Mouse (Mus musculus) cortical plate, adult 2 months (tissue): ENCODE results near the gene Tspan18.

Experiments used
- CTCF ChIP-seq: fragments of 200-500 bp; IDR thresholded peaks from 2 replicates; pipeline ENCODE4 v1.5.1; 2011; ENCODE audit warnings: mild to moderate bottlenecking, control low read depth, low read length; ENCODE audit not compliant: insufficient read depth; ENCODE audit errors: extremely low read depth
- POLR2A ChIP-seq: fragments of 200-500 bp; IDR thresholded peaks from 2 replicates; pipeline ENCODE4 v1.6.1; 2011; ENCODE audit warnings: mild to moderate bottlenecking, low read length, control low read depth; ENCODE audit not compliant: insufficient read depth; ENCODE audit errors: extremely low read depth

- TF ChIP-seq POLR2A (no peak), CTCF (no peak)
Observed at GRCm38 (mm10) chr2:93170156-93170844, 164.0 kb downstream of the Tspan18 start.
